Mouse (Mus musculus) right cerebral cortex, postnatal 14 days (tissue): ENCODE measurements at regions not wholly inside any gene's neighbourhood (a gene's known extent, or its start where the extent isn't known, plus 50 kb on each side); places are given as distances from the start of the nearest gene placed in this dataset.
"Not testable (repeated sequence)": the region's sequence is repeated elsewhere in the genome, so short reads cannot be mapped to it uniquely, and the experiment has no call there.

Source experiments
- DNase-seq: peaks from one replicate; pipeline ENCODE4 v3.0.0; 2022

DNA sequence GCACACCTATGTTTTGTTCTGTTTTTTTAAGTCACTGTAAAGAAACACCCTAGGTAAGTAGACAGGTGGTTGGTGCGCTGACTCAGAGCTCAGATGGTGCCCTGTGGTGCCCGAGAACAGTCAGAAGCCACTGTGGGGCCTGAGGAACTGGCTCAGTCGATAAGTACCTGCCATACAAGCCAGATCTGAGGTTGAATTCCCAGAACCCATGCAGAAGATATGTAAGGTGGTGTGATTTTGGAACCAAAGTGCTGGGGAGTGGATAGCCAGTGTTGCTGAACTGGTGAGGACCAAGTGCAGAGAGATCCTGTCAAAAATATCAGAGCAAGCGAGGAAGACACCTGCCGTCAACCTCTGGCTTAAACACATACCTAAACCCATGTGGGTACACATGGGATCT lies 65.4 kb downstream of the Chst1 start:
- no peak for DNase-seq

DNA sequence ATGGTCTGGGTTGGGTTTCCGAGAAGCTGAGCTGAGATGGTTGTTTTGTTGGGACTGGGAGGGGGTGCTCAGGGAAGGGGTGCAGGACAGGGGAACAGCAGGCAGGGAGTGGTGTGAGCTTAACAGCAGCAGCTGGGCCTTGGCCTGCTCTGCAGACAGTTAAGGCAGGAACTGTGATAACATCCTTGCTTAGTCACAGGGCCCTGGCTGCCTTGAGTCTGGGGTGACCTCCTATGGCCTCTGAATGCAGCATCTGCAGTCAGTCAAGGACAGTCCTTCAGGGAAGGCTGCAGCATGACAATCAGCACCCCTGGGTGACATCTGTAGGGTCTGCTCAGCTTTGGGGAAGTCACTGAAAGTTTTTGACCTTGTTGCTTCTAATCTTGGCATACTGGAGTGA lies 67.7 kb downstream of the Chst1 start:
- DNase-seq: no peak

DNA sequence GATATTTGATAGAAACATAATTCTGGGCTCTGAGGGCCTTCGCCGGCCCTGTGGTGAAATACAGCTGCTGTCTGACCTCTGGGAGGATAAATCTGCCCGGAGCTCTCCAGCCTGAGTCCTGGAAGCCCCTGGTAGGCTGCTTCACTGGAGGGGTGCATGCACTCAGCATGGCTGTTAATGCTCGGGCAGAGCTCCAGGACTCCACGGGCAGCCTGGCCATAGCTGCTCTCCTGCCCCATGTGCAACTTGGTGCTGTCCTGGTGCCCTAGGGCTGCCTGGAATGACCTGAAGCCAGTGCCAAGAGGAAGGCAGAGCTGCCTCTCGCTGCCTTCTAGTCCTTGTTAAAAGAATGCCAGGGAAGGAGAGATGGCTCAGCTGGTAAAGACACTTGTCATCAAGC lies 68.2 kb downstream of the Chst1 start:
- DNase-seq: no peak

DNA sequence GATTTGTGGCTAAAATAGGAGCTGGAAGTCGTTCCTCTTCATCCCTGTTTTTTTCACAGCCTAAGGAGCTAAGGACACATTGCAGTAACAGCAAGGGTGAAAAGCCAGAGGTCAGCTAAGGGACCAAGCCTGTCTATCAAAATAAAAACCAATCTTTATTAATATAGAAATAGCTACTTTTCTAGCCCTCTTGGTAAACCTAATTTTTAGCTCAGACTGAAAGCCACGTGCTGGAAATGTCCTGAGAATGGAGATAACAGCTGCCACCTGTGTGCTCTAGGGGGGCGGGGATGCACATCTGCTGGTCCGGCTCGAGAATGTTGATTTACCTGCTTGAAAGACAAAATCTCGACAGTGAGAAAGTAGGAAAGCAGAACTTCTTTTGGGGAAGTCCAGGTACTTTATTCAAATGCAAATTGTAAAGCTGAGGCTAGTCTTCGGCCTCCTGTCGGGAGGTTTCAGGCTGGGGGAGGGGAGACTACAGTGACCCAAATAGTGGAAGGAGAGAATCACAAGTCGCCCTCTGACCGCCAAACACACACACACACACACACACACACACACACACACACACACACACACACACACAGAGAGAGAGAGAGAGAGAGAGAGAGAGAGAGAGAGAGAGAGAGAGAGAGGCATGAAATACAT lies 70.0 kb downstream of the Chst1 start:
- DNase-seq: not testable (repeated sequence)

DNA sequence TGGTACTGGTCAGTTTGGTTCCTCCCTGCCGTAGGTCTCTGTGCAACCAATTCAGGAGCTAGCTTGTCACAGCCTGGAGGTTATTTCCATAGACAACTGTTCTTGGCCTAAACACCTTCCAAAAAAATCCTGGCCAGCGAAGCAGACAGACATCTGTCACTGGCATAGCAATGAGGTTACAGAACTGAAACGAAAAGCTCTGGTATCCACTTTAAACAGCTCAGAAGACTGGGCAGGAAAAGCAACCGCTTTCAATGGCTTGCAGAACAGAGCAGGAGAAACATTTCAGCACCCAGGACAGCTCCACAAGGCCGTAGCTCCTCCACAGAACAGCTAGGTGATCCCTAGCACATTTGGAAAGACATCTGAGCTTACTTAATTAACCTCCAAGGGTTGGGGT lies 72.1 kb downstream of the Chst1 start:
- no peak for DNase-seq

DNA sequence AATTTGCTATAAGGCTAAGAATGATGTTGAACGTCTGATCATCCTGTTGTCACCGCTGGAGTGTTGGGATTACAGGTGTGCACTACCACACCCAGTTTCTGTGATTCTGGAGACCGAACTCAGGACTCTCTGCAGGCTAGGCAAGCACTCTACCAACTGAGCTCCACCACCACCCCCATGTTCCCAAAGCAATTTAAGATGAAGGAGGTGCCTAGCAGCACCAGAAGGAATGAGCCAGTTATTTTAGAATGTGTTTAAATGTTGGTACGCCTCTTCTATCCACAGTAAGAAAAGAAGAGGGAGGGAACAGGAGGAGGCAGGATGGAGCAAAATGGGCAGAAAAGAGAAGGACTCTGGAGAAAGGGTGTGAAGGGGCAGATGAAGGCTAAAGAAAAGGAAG lies 72.6 kb downstream of the Chst1 start:
- DNase-seq: no peak

DNA sequence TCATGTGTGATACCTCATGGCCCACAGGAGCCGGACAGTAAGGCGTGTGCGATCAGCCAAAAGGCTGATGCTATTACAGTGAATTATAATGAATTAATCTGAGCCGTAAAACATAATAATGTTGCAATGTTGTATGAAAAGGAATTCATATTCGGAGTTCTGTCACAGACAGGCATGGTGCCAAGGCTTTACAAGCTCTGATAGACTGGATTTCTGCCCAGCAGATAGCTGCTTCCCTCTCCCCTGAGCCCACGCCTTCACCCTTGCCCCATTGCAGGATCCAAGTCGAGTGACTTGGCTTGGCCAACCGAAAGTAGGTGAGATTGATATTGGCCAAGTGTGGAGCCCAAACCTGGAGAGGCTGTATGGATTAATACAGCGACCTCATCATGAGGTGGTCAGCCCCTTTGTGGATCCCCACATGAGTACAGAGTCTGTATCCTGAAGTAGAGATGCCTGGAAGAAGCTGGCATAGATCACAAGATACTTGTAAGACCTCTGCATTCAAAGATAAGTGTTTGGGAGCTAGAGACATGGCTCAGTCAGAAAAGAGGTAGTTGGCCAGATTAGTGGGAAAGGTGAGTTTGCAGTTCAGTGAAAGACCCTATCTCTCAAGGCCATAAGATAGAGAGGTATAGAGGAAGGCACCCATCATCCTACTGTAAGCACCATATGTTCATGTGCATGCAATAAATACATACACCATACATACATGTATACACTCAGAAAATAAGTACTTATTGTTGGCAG lies 73.7 kb downstream of the Chst1 start:
- no peak for DNase-seq

DNA sequence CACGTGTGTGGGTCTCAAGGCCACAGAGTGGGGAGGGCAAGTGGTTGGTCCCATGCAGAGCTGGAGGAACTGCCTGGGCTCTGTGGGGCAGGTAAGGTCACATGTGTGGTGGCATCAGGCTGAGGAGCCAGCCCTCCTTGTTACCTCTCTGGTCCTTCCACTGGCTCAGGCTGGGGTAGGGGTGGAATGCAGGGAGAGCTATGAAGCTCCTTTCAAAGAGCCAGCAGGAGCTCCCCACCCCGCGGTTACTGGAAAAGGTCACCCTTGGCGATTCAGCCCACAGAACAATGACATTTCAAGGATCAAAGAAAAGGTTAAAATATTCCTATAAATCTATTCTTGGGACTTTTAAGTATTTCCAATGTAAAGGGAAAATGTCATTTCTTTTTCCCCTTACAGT lies 74.4 kb downstream of the Chst1 start:
- DNase-seq: no peak

DNA sequence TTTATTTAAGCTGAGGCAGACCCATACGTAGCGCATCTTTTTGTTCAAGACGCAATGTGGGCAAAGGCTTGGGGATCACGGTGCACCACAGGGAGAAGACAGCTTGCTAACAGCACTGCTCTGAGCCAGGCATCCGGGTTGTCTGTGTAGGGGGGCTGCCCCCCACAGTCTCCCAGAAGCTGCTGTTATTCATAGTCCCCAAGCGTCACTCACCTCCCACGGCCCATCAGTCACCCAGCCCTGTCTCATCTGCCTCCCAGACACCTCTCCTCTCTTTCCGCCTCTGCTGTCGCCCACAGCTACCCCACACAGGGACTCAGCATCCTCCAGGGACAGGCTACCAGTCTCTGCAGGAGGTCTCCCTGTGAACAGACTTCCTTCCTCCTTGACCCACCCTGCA lies 75.7 kb downstream of the Chst1 start:
- peak; percentile 54 for DNase-seq

DNA sequence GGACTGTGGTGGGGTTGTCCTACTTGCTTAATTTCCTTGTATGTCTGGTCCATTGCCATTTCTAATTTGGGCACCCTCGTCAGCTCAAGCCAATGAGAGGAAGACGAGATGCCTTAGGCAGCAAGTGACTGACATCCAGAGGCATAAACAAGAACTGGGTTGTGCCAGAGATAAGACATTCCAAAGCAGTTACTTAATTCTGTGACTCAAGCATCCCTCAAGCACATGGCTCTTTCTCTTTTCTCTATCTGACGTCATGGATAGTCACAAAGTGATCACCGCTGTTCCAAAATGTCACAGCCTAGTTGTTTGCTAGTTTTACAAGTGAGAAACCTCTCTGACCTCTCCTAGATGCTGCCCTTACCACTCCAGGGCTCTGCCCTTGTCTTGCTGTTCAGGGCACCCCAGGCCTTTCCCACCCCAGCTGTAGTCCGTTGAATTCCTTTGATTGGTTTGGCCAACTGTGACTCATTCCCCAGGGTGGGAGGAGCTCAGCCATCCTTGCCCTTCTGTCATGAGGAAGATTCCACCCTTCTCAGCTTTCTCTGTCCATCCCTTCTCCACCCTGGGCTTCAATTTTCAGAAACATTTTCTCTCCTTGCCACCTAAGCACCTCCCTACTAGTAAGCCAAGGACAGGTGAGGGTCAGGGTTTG lies 78.9 kb downstream of the Chst1 start:
- DNase-seq: no peak

DNA sequence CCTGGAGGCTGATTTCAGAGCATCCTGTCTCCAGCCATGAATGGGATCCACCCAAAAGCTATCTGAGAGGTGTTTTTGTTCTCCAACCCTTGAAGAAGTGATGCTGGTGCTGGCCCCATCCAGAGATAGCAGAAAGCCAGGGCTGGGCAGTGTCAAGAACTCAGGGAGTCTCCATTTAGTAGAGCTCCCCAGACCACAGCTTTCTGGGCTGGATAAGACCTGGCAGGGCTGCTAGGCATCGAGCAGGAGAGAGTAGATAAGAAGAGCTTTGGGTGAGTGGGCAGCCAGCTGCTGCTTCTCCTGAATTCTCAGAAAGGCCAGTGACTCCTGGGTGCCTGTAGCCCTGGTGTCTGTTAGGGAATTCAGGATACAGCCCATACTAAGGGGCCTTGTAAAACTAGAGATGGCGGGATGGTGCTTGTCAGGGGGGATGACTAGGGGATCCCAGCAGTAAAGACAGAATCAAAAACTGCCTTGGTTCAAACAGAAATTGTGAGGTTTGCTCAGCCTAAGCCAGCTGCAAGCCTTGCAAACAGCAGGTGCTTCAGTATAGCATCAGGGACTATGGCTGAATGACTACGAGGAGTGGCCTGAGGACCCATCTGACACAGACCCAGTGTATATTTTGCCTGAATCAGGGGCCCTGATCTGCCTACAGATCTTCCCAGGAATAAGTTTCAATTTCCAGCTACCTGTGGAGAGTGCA lies 79.6 kb downstream of the Chst1 start:
- DNase-seq: no peak

DNA sequence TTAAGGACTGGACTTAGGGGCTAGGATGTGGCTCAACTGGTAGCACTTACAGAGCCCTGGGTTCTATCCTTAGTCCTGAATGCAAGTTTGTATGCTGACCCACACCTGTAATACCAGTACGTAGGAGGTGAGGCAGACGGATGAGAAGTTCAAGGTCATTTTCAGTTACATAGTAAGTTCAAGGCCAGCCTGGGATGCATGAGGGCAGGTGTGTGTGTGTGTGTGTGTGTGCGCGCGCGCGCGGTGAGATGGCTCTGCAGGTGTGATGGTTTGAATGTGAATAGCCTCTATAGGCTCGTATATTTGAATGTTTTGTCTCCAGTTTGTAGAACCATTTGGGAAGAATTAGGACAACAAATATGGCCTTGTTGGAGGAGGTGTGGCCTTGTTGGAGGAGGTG lies 82.7 kb downstream of the Chst1 start:
- no peak for DNase-seq

DNA sequence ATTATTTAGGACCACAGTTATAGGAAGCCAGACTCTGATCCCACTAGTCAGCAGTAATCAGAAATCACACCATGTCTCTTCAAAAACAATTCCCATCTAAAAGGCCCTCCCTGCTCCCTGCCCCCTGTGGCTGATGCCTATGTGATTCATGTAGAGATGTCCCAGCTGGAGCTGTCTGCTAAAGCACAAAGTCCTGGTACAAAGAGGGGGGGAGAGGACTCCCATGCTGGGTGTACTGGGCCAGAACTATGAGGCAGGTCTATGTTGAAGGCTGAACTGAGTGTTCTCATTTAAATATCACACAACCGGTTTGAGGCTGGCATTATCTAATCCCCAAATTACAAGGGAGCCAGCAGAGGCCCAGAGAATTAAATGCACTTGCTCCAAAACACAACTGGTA lies 88.2 kb downstream of the Chst1 start:
- DNase-seq: no peak

DNA sequence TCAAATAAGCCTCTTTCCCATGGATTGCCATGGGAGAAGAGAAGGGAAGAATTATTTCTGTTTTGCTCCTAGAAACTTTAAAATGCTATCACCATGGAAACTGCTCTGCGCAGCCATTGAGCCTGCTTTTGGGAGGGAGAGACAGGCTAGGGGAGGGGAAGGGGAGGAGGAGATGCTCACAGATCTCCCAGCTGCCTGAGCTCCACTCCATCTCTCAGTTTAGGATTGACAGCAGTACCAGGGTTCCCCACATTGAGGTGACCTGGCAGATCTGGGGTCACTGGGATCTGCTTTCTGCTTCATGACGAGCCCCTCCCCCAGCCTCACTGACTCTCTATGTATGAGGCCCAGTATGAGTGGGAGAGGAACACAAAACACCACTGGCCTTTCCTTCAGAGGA lies 89.7 kb downstream of the Chst1 start:
- DNase-seq: peak; percentile 31

DNA sequence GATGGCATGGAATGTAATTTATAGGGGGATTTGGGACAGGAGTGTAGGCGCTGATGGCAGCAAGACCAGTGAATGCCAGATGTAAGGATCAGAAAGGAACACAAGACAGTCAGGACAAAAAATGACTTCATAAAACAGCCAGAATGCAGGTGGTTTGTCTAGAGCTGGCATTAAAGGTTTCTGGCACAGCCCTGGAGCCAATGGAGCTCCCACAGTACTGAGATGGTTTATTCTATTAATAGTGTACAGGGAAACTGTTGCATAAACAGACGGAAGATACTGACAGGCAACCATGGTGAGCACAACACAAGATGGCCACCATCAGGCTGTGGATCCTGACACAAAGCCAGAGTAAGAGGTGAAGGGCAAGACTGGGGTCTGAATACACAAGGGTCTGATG lies 90.8 kb downstream of the Chst1 start:
- no peak for DNase-seq

DNA sequence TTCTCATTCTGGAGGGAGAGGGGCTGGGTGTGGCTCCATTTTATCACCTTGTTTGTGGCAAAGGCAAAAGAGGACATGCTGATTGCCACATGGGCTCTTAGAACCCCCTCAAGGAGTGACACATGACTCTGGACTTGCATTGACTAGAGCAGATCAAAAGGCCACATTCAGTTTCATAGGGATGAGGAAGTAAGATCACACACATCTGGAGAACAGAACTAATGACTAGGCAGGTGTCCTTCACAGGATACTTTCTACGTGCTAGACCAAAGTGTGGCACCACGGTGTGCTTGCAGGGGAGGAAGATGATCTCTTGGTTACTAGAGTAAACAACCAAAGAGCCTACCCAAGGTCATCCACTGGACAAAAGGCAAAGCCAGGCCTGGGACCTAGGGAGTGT lies 91.9 kb downstream of the Chst1 start:
- no peak for DNase-seq

DNA sequence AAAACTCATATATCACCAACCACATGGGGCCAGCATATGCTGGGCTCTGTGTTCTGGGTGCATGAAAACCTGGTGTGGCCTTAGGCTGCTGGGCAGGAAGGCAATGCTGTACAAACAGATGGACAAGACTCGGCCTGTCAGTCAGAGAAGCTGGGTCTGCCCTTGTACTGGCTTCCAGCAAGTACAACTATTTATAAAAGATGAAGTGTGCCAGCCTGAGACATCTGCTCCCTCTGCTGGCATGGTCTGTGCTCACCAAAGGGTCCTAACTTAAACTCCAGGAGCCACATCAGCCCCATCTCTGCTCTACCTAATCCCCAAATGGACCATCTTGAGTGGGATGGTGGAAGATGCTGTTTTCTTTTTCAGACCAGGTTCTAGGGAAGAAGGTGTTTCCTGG lies 93.1 kb downstream of the Chst1 start:
- DNase-seq: peak; percentile 32

DNA sequence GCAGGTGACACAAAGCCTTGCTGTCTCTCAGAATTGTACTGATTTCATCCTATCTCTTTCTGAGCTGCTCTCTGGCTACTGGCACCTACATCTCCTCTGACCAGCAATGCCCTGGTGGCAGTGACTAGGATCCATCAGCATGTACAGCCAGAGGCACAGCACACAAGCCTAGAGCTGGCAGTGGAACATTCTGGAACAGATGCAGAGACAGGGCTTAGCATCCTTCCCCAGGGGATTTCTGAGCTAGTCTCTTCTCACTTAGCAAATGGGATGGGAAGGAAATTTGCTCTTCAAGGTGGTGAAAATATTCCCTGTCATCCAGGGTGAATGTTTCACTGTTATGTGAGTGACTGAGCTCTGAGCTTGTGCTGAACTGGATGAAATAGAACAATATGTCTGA lies 93.5 kb downstream of the Chst1 start:
- no peak for DNase-seq

DNA sequence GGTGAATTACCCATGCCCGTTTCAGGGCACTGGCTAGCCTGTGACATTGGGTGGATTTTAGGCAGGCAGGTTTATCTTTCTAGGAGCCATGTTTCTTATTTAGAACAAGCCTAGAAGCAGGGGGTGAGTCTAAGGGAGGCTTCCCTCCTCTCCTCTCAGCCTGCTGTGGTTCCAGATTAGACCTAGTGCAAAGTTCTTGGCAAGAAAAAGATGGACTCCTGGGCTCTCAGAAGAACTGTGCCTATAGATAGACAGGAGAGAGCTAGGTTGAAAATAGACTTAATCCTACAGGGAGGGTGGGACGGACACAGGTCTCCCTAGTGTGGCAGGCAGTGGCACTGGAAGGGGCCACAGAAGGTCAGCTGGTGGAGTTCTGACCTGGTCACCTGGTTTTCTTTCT lies 95.3 kb downstream of the Chst1 start:
- DNase-seq: no peak

DNA sequence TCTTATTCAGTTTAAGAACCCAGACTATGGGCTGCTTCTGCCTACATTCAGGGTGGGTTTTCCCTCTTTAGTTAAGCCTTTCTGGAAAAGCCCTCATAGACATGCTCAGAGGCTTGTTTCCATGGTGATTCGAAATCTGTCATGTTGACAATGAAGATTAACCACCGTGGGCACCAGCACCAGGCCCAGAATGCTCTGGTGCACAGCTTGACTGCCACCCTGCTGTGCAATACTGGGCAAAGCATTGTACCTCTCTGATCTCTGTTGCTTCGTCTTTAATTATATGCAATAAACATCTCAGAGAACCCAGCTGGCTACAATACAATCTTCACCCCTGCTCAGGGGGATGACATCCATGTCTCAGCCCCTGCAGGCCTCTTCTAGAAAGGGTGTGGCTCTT lies 96.4 kb downstream of the Chst1 start:
- no peak for DNase-seq

DNA sequence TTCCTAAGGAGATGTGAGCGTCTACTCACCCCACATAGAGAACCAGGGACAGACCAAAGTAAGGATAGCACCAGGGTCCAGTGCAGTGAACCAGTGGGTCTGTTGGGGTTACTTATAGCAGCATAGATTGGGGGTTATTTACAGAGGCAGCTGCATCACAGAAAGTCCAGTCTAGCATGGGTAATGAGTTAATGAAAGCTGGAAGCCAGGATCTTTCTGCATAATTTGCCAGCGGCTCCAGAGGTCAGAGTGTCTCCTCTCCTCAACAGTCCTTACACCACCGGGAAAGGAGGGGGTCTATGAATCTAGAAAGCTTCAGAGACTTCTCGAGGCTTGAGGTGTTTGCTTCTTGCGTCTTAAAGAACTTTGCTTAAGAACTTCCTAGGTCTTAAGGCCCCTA lies 98.2 kb downstream of the Chst1 start:
- DNase-seq: no peak

DNA sequence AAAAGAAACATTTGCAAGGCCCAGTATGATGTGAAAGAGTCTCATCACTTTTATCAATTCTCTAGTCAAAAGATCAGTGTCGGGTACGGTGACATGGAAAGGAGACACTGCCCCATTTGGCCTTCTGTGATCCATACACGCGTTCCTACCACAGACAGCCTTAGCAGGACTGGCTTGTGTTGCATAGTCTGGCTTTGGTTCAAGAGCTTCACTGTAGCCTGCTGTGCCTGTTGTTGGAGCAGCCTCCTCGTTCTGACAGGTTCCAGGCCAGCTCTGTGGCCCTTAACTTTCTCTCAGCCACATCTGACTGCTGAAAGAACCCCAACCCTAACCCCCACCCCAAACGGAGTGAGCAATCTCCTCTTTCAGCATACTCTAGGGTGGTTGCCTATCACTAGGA lies 99.9 kb downstream of the Chst1 start:
- no peak for DNase-seq

DNA sequence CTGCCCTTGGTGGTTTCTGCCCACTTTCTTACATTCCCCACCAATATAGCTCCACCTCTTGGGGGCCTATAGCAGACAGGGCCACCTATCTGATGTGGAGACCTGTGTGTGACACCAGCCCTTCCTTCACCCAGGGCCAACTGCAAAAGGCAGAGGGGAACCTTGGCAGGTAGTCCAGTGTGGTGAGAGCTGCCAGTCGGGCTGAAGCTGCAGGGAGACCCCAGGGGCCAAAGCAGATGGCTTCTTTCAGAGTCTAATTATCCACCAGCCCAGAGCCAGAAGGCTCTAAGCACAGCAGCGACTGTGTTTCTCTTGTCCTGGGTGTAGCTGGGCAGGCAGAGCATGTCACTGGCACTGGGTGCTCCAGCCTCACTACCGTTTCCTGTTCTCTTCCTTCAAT lies 104.5 kb downstream of the Chst1 start:
- no peak for DNase-seq

DNA sequence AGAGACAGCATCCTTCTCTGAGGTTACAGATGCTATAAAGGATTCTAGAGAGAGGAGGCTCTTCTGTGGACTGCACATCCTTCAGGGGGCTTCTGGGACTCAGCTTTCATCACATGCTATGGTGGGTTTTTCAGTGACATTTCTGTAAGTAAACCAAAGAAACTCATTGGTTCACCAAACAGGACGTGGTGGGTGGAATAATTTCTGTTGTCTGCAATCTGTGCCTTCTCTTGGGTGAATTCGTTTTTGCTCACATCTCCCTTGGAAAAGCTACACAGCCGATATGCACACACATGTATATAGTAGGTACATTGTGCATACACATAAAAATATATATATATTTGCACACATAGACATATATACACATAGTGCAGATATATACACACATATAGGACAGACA lies 110.2 kb downstream of the Chst1 start:
- no peak for DNase-seq
